ENCODE assay signal across 8 mouse cellular contexts in the genomic region with DNA sequence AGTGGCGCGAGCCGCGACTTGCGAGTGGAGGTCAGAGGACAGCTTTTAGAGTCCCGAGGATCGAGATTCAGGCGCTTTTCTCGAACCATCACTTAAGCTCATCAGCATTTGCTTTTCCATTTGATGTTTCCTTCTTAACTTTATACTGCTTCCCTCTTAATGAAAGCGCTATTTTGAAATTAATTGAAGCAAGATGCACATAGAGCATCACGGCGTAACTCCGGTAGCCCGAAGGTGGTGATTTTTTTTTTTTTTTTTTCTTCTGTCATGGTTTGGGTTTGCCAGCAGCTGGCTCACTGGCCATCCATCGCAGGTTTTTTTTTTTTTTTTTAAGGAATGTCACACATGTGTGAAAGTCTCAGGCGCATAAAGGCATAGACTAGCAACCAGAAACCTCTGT. TPM values are rescaled to one million over a fixed set of nuclear protein-coding genes. Genes with fewer than 3 reads are reported as not detected.
DNase-seq lines count a peak whose midpoint lies in the region; ATAC-seq and TF ChIP-seq lines count a peak whose summit lies in the region.

No protein-coding gene starts in this region.

- peaks cover 22% of the 10 kb centered on the region; the same call in 1 of the 2 replicates for H3K36me3 ChIP-seq in heart, adult 2 months (ENCODE audit: control insufficient read depth, insufficient read depth, low read length)
- no peaks in the 10 kb centered on the region for H3K36me3 ChIP-seq in forebrain, embryonic 13.5 days (ENCODE audit: poor library complexity, severe bottlenecking)
- H3K36me3 ChIP-seq in liver, embryonic 14.5 days (replicated peaks; ENCODE audit: control insufficient read depth, insufficient read depth, low read depth) = no peaks in the 10 kb centered on the region

- peaks cover 7% of the 10 kb centered on the region for H3K4me1 ChIP-seq in heart, adult 2 months (ENCODE audit: control insufficient read depth, insufficient read depth, low read length)
- peaks cover 42% of the 10 kb centered on the region for H3K4me1 ChIP-seq in forebrain, embryonic 13.5 days
- peaks cover 25 to 36% of the 10 kb centered on the region in 2 experiments for H3K4me1 ChIP-seq in liver, embryonic 14.5 days (replicated peaks; ENCODE audit: control insufficient read depth in 2 of 2, insufficient read depth in 2 of 2, low read length in 1 of 2)

- TF ChIP-seq CTCF in heart, adult 2 months (IDR thresholded peaks at IDR 0.05) = no peak
- TF ChIP-seq CTCF in liver, embryonic 14.5 days (IDR thresholded peaks at IDR 0.05; ENCODE audit: low read depth) = no peak

- peak overlapping the region; percentile 71 for H3K4me2 ChIP-seq in forebrain, embryonic 13.5 days
- peak overlapping the region; percentile 75 for H3K4me2 ChIP-seq in liver, embryonic 14.5 days (ENCODE audit: low read depth)

- no peaks in the 10 kb centered on the region for H3K9me3 ChIP-seq in forebrain, embryonic 13.5 days (replicated peaks)
- no peaks in the 10 kb centered on the region for H3K9me3 ChIP-seq in liver, embryonic 14.5 days (ENCODE audit: control insufficient read depth, low read length)

- TF ChIP-seq EP300 in heart, adult 2 months (IDR thresholded peaks at IDR 0.05; ENCODE audit: insufficient read depth, low read depth, low read length) = no peak
- no peak for TF ChIP-seq EP300 in liver, embryonic 14.5 days (IDR thresholded peaks at IDR 0.05; ENCODE audit: low read depth)

- H3K79me2 ChIP-seq in heart, adult 2 months (replicated peaks; ENCODE audit: control insufficient read depth, insufficient read depth, low read length) = peaks cover 6% of the 10 kb centered on the region

- no peak overlapping the region for H3K27ac ChIP-seq in heart, adult 2 months
- 0 out of 2 replicates have a peak overlapping the region, but pooled peaks have one; percentile 94 for H3K27ac ChIP-seq in forebrain, embryonic 13.5 days
- no peak overlapping the region for H3K27ac ChIP-seq in liver, embryonic 14.5 days

- no peak overlapping the region for H3K9ac ChIP-seq in heart, adult 2 months (ENCODE audit: low read depth, low read length)
- H3K9ac ChIP-seq in forebrain, embryonic 13.5 days = peak overlapping the region; percentile 94
- peak overlapping the region; percentile 96 for H3K9ac ChIP-seq in liver, embryonic 14.5 days (replicated peaks)

- no peaks in the 10 kb centered on the region for H3K27me3 ChIP-seq in heart, adult 2 months (ENCODE audit: control insufficient read depth, insufficient read depth, low read length)
- no peaks in the 10 kb centered on the region for H3K27me3 ChIP-seq in forebrain, embryonic 13.5 days
- no peaks in the 10 kb centered on the region for H3K27me3 ChIP-seq in liver, embryonic 14.5 days (ENCODE audit: control insufficient read depth, insufficient read depth, low read length)

- peak overlapping the region; percentile 92 for H3K4me3 ChIP-seq in heart, adult 2 months
- peak overlapping the region; percentile 98 for H3K4me3 ChIP-seq in forebrain, embryonic 13.5 days
- H3K4me3 ChIP-seq in liver, embryonic 14.5 days (ENCODE audit: insufficient read depth in 1 of 2, low read depth in 2 of 2, low read length in 2 of 2) = peak overlapping the region; percentile 77 to 96

- DNase-seq in heart, adult 2 months = no peak
- DNase-seq in heart, adult 18-20 months = no peak
- DNase-seq in 3T3-L1 (ENCODE audit: low read depth, low spot score) = peak; percentile 52
- no peak for DNase-seq in liver, embryonic 14.5 days (ENCODE audit: low read depth in 3 of 3, low spot score in 3 of 3)
- DNase-seq in urinary bladder, postnatal 25 days (ENCODE audit: low spot score) = no peak
- DNase-seq in right cerebral cortex, postnatal 4 days = no peak
- no peak for DNase-seq in thymus, adult 18-20 months

- ATAC-seq in forebrain, embryonic 13.5 days = no peak
- no peak for ATAC-seq in liver, embryonic 14.5 days (ENCODE audit: insufficient read depth)

- TF ChIP-seq POLR2A in heart, adult 2 months (IDR thresholded peaks at IDR 0.05; ENCODE audit: insufficient read depth, low read depth, low read length) = no peak

- intact Hi-C loops in heart, adult 2 months (cut with DNase I) = loop anchor here (5.0 kb wide), 1 partner anchor 214 kb away; a partner anchor contains a TSS

- 4% methylated on average over 16 of the region's 16 CpGs for WGBS in heart, adult 2 months
- 2% methylated on average over 16 of the region's 16 CpGs for WGBS in forebrain, embryonic 13.5 days
- WGBS in liver, embryonic 14.5 days (ENCODE audit: insufficient replicate concordance) = 3% methylated on average over 16 of the region's 16 CpGs

RNA-seq across cellular contexts. Expression of a gene that starts 2.3 kb away (rescaled TPM):
- 100 to 1,000 TPM; 171 to 195 TPM for total RNA-seq in heart, adult 2 months (2021)
- polyA plus RNA-seq in heart, adult 2 months (2012; rRNA removed) = 56.3 and 128 TPM in 2 replicates
- 100 to 1,000 TPM; 186 to 215 TPM for total RNA-seq in heart, adult 18-20 months (2021)
- polyA plus RNA-seq in forebrain, embryonic 13.5 days (2015; fragmentation: Nextera tagmentation; extraction: Ambion mirVana) = 378 and 412 TPM in 2 replicates
- polyA plus RNA-seq in liver, embryonic 14.5 days (2012; rRNA removed) = 22.6 and 74.4 TPM in 2 replicates
- polyA plus RNA-seq in liver, embryonic 14.5 days (2014; fragmentation: Nextera tagmentation; extraction: Ambion mirVana) = 180 and 187 TPM in 2 replicates

RNA-seq across cellular contexts. Expression of a gene that starts 39.0 kb away (rescaled TPM):
- total RNA-seq in heart, adult 2 months (2021) = 10 to 100 TPM; 34.5 to 39.1 TPM
- 21.3 and 37.3 TPM in 2 replicates for polyA plus RNA-seq in heart, adult 2 months (2012; rRNA removed)
- 10 to 100 TPM; 37.1 to 37.9 TPM for total RNA-seq in heart, adult 18-20 months (2021)
- polyA plus RNA-seq in forebrain, embryonic 13.5 days (2015; fragmentation: Nextera tagmentation; extraction: Ambion mirVana) = 40.6 and 46.4 TPM in 2 replicates
- polyA plus RNA-seq in liver, embryonic 14.5 days (2012; rRNA removed) = 15.8 and 22.2 TPM in 2 replicates
- polyA plus RNA-seq in liver, embryonic 14.5 days (2014; fragmentation: Nextera tagmentation; extraction: Ambion mirVana) = 21.9 and 25.4 TPM in 2 replicates
